Mouse (Mus musculus) B cell, adult 2 months (primary cell): Measurements from ENCODE around the gene Ciao2a.

Experiments
- DNase-seq, 2 experiments: peaks; one replicate each; pipeline ENCODE4 v3.0.0; 2022

Ciao2a gene

GRCm38 (mm10) chr9:66167222-66167621 is 40.8 kb downstream of the Ciao2a start:
- no peak for DNase-seq

GRCm38 (mm10) chr9:66168233-66168632 is 41.8 kb downstream of the Ciao2a start:
- no peak for DNase-seq

- no peak for DNase-seq
These were observed 44.1 kb downstream of the Ciao2a start for GRCm38 (mm10) chr9:66170506-66170905.

GRCm38 (mm10) chr9:66171275-66171921 is 45.0 kb downstream of the Ciao2a start:
- no peak for DNase-seq

GRCm38 (mm10) chr9:66173316-66173855 is 47.0 kb downstream of the Ciao2a start:
- DNase-seq: no peak

- no peak for DNase-seq
These were observed 48.6 kb downstream of the Ciao2a start for GRCm38 (mm10) chr9:66174985-66175384.

- DNase-seq: no peak
These were observed 51.6 kb downstream of the Ciao2a start for GRCm38 (mm10) chr9:66177975-66178374.

GRCm38 (mm10) chr9:66179795-66180194 is 53.4 kb downstream of the Ciao2a start:
- DNase-seq: no peak

GRCm38 (mm10) chr9:66181126-66181825 is 54.9 kb downstream of the Ciao2a start:
- no peak for DNase-seq

GRCm38 (mm10) chr9:66181826-66182678 is 55.6 kb downstream of the Ciao2a start:
- no peak for DNase-seq

GRCm38 (mm10) chr9:66182679-66182993 is 56.2 kb downstream of the Ciao2a start:
- no peak for DNase-seq

- no peak for DNase-seq
These were observed 56.6 kb downstream of the Ciao2a start for GRCm38 (mm10) chr9:66183023-66183422.

GRCm38 (mm10) chr9:66184572-66184971 is 58.2 kb downstream of the Ciao2a start:
- no peak for DNase-seq

GRCm38 (mm10) chr9:66186426-66186825 is 60.0 kb downstream of the Ciao2a start:
- peak; percentile 11 to 23 for DNase-seq
